Mouse (Mus musculus) G1E (cell line): ENCODE results near the gene Hoxd10. TPM values are rescaled to one million over a fixed set of nuclear protein-coding genes. Genes with fewer than 3 reads are reported as not detected.
A peak's percentile ranks its signal among the peaks of the same experiment; 100 is the strongest.

Source experiments
- ATAC-seq: 2 replicates; pipeline ENCODE4 v1.8.0; 2016; ENCODE audit warnings: mild to moderate bottlenecking; ENCODE audit not compliant: insufficient number of reproducible peaks, poor library complexity, low FRiP score, severe bottlenecking; ENCODE audit errors: extremely low read depth
- DNase-seq: peaks from one replicate; pipeline ENCODE4 v3.0.0; 2012; ENCODE audit warnings: low spot score
- H3K27me3 ChIP-seq: 2 replicates; pipeline ENCODE4 v1.6.1; 2012; ENCODE audit warnings: mild to moderate bottlenecking, low read length, inconsistent platforms; ENCODE audit not compliant: insufficient read depth
- H3K36me3 ChIP-seq: replicated peaks from 2 replicates; pipeline ENCODE3; 2012; ENCODE audit warnings: mild to moderate bottlenecking, inconsistent platforms
- H3K4me1 ChIP-seq: 2 replicates; pipeline ENCODE4 v1.6.1; 2012; ENCODE audit warnings: low read depth, low read length, inconsistent platforms, mixed read lengths; ENCODE audit not compliant: insufficient read depth
- H3K4me3 ChIP-seq: 2 replicates; pipeline ENCODE4 v1.5.1; 2012; ENCODE audit warnings: low read depth, mild to moderate bottlenecking, inconsistent platforms, low read length, moderate library complexity, mixed read lengths
- H3K9me3 ChIP-seq: replicated peaks from 2 replicates; pipeline ENCODE4 v1.6.1; 2012; ENCODE audit warnings: inconsistent platforms
- CTCF ChIP-seq: IDR thresholded peaks from 2 replicates; pipeline ENCODE4 v1.5.1; 2012; ENCODE audit warnings: low read depth, low read length, inconsistent platforms, mixed read lengths
- GATA1 ChIP-seq: IDR thresholded peaks from 2 replicates; pipeline ENCODE4 v1.6.1; 2012; ENCODE audit warnings: borderline replicate concordance, low read length, inconsistent platforms, mixed read lengths
- GATA2 ChIP-seq: IDR thresholded peaks from 2 replicates; pipeline ENCODE4 v1.6.1; 2012; ENCODE audit warnings: low read depth, low read length, inconsistent platforms, borderline replicate concordance
- POLR2AphosphoS5 ChIP-seq: IDR thresholded peaks from 2 replicates; pipeline ENCODE4 v1.6.1; 2012; ENCODE audit warnings: low read depth, low read length, inconsistent platforms; ENCODE audit not compliant: insufficient replicate concordance
- TAL1 ChIP-seq: conservative IDR thresholded peaks from 2 replicates; pipeline ENCODE4 v1.6.1; 2012; ENCODE audit warnings: low read depth, low read length, inconsistent platforms, mixed read lengths
- polyA plus RNA-seq: library from polyadenylated mRNA; stranded (reverse); fragments of >175 nt; gene quantifications from 2 replicates; pipeline ENCODE4 v1.2.3, GENCODE M21; 2012
- total RNA-seq, 2 experiments: library from RNA; stranded (forward) in 1 of 2; stranded (reverse) in 1 of 2; fragments of 200-1000 nt in 1 of 2; fragments of >200 nt in 1 of 2; fragmentation: Nextera tagmentation in 1 of 2; gene quantifications; 2 replicates each; pipeline ENCODE4 v1.2.3; 2014 to 2017

Hoxd10 gene
- total and polyA plus RNA-seq, 3 experiments, result 0.22 TPM; not detected in 2

GRCm38 (mm10) chr2:74690338-74690716 lies 1.4 kb upstream of the Hoxd10 start:
- Histone ChIP-seq H3K27me3 (peaks cover 54% of the 10 kb centered on the region), H3K4me3 (no peak overlapping the region), H3K9me3 (no peaks in the 10 kb centered on the region), H3K36me3 (no peaks in the 10 kb centered on the region), H3K4me1 (no peaks in the 10 kb centered on the region)
- no peak for ATAC-seq
- TF ChIP-seq GATA1 (no peak), TAL1 (no peak), POLR2AphosphoS5 (no peak), CTCF (no peak), GATA2 (no peak)
- no peak for DNase-seq

DNA sequence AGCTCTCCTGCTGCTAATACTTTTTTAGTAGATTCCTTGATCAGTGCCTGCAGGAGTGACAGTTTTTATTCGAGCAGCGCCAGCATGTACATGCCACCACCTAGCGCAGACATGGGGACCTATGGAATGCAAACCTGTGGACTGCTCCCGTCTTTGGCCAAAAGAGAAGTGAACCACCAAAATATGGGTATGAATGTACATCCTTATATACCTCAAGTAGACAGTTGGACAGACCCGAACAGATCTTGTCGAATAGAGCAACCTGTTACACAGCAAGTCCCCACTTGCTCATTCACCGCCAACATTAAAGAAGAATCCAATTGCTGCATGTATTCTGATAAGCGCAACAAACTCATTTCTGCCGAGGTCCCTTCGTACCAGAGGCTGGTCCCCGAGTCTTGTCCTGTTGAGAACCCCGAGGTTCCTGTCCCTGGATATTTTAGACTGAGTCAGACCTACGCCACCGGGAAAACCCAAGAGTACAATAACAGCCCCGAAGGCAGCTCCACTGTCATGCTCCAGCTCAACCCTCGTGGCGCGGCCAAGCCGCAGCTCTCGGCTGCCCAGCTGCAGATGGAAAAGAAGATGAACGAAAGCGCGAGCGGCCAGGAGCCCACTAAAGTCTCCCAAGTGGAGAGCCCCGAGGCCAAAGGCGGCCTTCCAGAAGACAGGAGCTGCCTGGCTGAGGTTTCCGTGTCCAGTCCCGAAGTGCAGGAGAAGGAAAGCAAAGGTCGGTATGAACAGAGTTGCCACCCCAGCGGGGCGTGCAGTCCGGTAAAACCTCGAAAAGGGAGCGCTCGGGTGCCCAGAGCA lies 477 bp downstream of the Hoxd10 start:
- H3K4me3 ChIP-seq, result no peak overlapping the region
- no peaks in the 10 kb centered on the region for H3K9me3 ChIP-seq
- H3K27me3 ChIP-seq, result peaks cover 55% of the 10 kb centered on the region
- no peaks in the 10 kb centered on the region for H3K36me3 ChIP-seq
- DNase-seq (no peak), ATAC-seq (no peak)
- TF ChIP-seq TAL1, result no peak
- no peak for TF ChIP-seq GATA1
- no peak for TF ChIP-seq CTCF
- no peak for TF ChIP-seq POLR2AphosphoS5
- TF ChIP-seq GATA2, result no peak
- H3K4me1 ChIP-seq, result no peaks in the 10 kb centered on the region

DNA sequence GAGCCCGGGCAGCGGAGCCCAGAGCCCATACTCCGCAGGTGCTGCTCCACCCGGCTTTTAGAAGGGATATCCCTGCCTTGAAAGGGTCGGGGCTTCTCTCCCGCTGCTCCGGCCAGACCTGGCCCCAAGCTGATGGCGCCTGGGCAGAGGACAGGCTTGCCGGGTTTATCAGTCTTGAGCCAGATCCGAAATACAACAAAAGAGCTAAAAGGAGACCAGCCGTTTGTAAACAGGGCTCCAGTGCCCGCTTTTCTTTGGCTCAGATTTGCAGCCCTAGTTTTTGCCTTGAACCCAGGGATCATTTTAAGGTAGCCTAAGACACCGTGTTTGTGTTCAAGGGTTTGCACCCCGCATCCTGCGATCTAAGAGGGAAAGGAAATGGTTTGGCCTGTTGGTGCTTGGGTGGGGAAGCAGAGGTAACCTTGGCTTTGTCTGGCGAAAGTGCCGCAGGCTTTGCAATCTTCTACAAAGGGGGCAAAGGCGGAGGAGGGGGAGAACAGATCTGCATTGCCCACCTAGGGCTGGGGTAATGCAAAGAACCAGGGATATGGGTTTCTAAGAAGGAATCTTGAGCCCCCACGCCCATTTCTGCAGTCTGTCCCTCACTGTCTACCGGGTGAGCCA lies 1.2 kb downstream of the Hoxd10 start:
- Histone ChIP-seq H3K36me3 (no peaks in the 10 kb centered on the region), H3K27me3 (peaks cover 48% of the 10 kb centered on the region), H3K9me3 (peaks cover 2% of the 10 kb centered on the region), H3K4me1 (no peaks in the 10 kb centered on the region), H3K4me3 (no peak overlapping the region)
- ATAC-seq (no peak), DNase-seq (no peak)
- no peak for TF ChIP-seq CTCF
- TF ChIP-seq TAL1, result no peak
- TF ChIP-seq GATA2, result no peak
- TF ChIP-seq GATA1, result no peak
- TF ChIP-seq POLR2AphosphoS5, result no peak

GRCm38 (mm10) chr2:74693432-74693827 lies 1.7 kb downstream of the Hoxd10 start:
- no peaks in the 10 kb centered on the region for H3K36me3 ChIP-seq
- H3K4me3 ChIP-seq, result no peak overlapping the region
- H3K27me3 ChIP-seq, result peaks cover 45% of the 10 kb centered on the region
- DNase-seq (no peak), ATAC-seq (no peak)
- H3K4me1 ChIP-seq, result no peaks in the 10 kb centered on the region
- TF ChIP-seq POLR2AphosphoS5 (no peak), CTCF (no peak), GATA2 (no peak), TAL1 (no peak), GATA1 (no peak)
- peaks cover 7% of the 10 kb centered on the region for H3K9me3 ChIP-seq

GRCm38 (mm10) chr2:74694066-74694465 lies 2.3 kb downstream of the Hoxd10 start:
- H3K36me3 ChIP-seq, result no peaks in the 10 kb centered on the region
- no peak for TF ChIP-seq POLR2AphosphoS5
- TF ChIP-seq GATA2, result no peak
- peak; percentile 7; the same call in 1 of the 2 replicates for TF ChIP-seq CTCF
- no peak overlapping the region for H3K4me3 ChIP-seq
- H3K4me1 ChIP-seq, result no peaks in the 10 kb centered on the region
- no peak for DNase-seq
- no peak for ATAC-seq
- peaks cover 41% of the 10 kb centered on the region for H3K27me3 ChIP-seq
- peaks cover 9% of the 10 kb centered on the region for H3K9me3 ChIP-seq

GRCm38 (mm10) chr2:74695383-74695782 lies 3.7 kb downstream of the Hoxd10 start:
- H3K27me3 ChIP-seq, result peaks cover 36% of the 10 kb centered on the region
- no peak overlapping the region for H3K4me3 ChIP-seq
- no peak for TF ChIP-seq GATA1
- no peak for TF ChIP-seq POLR2AphosphoS5
- no peak for TF ChIP-seq GATA2
- TF ChIP-seq TAL1, result no peak
- TF ChIP-seq CTCF, result no peak
- H3K4me1 ChIP-seq, result no peaks in the 10 kb centered on the region
- peaks cover 9% of the 10 kb centered on the region for H3K9me3 ChIP-seq
- H3K36me3 ChIP-seq, result no peaks in the 10 kb centered on the region
- DNase-seq (no peak), ATAC-seq (no peak)
